Mouse (Mus musculus): ENCODE measurements at regions not wholly inside any gene's neighbourhood (a gene's known extent, or its start where the extent isn't known, plus 50 kb on each side); places are given as distances from the start of the nearest gene placed in this dataset.

DNA sequence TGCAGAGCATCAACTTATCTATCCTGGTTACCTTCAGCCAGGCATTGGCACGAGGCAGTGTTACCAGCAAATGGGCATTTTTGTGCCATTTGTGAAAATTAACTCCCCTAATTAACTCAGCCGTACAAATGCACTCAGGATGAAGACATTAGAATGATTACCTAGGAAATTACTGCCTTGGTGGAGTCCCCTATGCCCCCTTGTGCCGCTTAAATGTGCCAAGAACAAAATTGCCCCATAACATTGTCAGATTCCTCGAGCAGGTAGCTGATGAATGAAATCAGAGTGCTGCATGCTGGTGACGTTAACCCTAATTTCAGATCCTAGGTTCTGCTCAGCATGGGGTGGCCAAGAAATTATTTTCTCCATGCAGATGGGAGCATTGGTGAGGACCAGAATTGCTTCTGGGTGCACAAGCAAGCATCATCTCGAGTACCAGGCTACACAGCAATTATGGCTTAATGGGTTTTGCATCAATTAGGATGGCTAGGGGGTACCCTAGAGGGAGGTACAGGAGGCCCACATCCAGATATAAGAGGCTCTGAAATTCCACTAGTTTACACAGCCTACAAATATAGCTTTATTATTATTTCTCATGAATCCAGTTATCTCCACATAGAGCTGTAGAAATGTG lies 577.0 kb upstream of the Camk1g start:
- Histone ChIP-seq H3K4me3 (no peak overlapping the region), H3K79me2 (replicated peaks; ENCODE audit: control insufficient read depth, insufficient read depth, low read length) (no peaks in the 10 kb centered on the region), H3K36me3 (ENCODE audit: control insufficient read depth, insufficient read depth, low read length) (no peaks in the 10 kb centered on the region), H3K27ac (no peak overlapping the region), H3K9ac (ENCODE audit: low read depth, low read length) (no peak overlapping the region), H3K4me1 (ENCODE audit: control insufficient read depth, insufficient read depth, low read length) (no peaks in the 10 kb centered on the region), H3K27me3 (ENCODE audit: control insufficient read depth, insufficient read depth, low read length) (no peaks in the 10 kb centered on the region)
- no peak for DNase-seq
- WGBS, result 80% methylated on average over 6 of the region's 6 CpGs
- intact Hi-C loops (cut with DNase I), result no loop called here
- TF ChIP-seq POLR2A (IDR thresholded peaks at IDR 0.05; ENCODE audit: insufficient read depth, low read depth, low read length) (no peak), CTCF (IDR thresholded peaks at IDR 0.05) (no peak)

DNA sequence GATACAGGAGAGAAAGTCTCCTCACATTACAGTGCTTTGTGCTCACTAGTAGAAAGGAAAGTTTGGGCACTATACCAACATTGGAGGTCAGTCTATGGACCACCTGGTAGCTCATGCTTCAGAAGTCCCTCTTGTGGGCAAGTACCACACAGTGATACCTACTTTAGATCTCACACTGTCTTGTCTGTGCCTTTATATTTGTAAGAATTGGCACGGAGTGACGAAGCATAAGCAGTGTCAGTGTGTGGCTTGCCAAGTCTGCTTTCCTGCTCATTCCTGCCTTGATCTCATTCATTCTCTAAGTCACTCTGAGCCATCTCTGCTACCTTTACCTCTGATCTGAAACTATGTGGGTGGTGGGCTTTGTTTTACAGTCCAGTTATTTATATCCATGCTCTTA lies 565.9 kb upstream of the Camk1g start:
- intact Hi-C loops (cut with DNase I), result no loop called here
- WGBS, result 72% methylated on average over 2 of the region's 2 CpGs

DNA sequence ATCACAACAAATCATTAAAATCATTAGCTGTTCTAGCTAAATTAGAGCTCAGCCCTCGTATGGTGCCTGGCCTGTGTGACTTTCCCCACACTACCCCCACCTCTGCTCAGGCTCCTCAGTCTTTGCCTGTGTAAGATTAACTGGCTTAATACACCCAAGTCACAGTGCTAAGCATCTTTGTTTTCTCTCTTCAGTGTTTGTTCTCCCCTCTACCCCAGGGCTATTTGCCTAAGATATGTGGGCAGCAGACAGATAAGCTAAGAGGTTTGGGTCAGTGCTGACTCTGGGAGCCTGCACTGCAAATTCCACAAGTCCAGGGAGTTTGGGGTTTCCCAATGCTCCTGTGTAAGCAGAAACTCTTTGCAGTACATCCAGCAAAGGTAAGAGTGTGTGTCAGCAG lies 564.2 kb upstream of the Camk1g start:
- no peak for TF ChIP-seq POLR2A (IDR thresholded peaks at IDR 0.05; ENCODE audit: insufficient read depth, low read depth, low read length)
- TF ChIP-seq EP300 (IDR thresholded peaks at IDR 0.05; ENCODE audit: insufficient read depth, low read depth, low read length), result no peak
- Histone ChIP-seq H3K27ac (no peak overlapping the region), H3K9ac (ENCODE audit: low read depth, low read length) (no peak overlapping the region), H3K4me3 (no peak overlapping the region), H3K79me2 (replicated peaks; ENCODE audit: control insufficient read depth, insufficient read depth, low read length) (no peaks in the 10 kb centered on the region), H3K4me1 (ENCODE audit: control insufficient read depth, insufficient read depth, low read length) (no peaks in the 10 kb centered on the region), H3K36me3 (ENCODE audit: control insufficient read depth, insufficient read depth, low read length) (no peaks in the 10 kb centered on the region), H3K27me3 (ENCODE audit: control insufficient read depth, insufficient read depth, low read length) (no peaks in the 10 kb centered on the region)
- DNase-seq, result no peak
- 70% methylated on average over 1 of the region's 1 CpGs for WGBS
- intact Hi-C loops (cut with DNase I), result no loop called here

More for the DNA sequence above, 565.9 kb upstream of the Camk1g start:
- Histone ChIP-seq H3K27me3 (ENCODE audit: control insufficient read depth, insufficient read depth, low read length) (0 out of 2 replicates have a peak, but pooled peaks cover 1% of the 10 kb centered on the region), H3K36me3 (ENCODE audit: control insufficient read depth, insufficient read depth, low read length) (no peaks in the 10 kb centered on the region), H3K27ac (no peak overlapping the region), H3K4me1 (ENCODE audit: control insufficient read depth, insufficient read depth, low read length) (no peaks in the 10 kb centered on the region), H3K9ac (ENCODE audit: low read depth, low read length) (no peak overlapping the region), H3K79me2 (replicated peaks; ENCODE audit: control insufficient read depth, insufficient read depth, low read length) (no peaks in the 10 kb centered on the region), H3K4me3 (no peak overlapping the region)
- DNase-seq, result no peak
- no peak for TF ChIP-seq EP300 (IDR thresholded peaks at IDR 0.05; ENCODE audit: insufficient read depth, low read depth, low read length)
- TF ChIP-seq CTCF (IDR thresholded peaks at IDR 0.05), result no peak
- no peak for TF ChIP-seq POLR2A (IDR thresholded peaks at IDR 0.05; ENCODE audit: insufficient read depth, low read depth, low read length)

DNA sequence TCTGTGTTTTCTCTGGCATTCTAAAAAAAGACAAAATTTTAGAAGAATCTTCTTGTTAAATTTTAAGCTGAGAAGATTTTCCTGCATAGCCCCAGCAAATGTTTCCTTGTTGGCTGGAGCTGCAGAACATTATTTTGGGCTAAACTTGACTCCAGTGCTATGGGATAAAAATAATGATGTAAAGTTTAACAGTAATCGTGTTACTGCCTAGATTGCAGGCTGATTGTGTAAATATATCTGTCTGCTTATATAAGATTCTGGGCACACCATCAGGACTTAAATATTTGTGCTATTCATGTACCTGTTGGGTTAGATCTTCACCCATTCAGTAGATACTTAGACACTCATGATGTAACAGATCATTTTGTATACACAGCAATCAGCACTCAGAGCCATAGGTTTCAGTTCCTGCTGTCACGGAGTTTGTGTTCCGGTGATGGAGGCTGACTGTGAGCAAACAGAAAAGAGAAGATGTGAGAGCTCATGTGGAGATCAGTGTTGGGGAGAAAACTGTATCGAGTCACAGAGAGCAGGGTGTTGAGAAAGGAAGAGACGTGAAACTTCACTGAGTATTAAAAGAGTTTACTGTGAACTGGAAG lies 561.1 kb upstream of the Camk1g start:
- no peak overlapping the region for H3K4me3 ChIP-seq
- H3K36me3 ChIP-seq (ENCODE audit: control insufficient read depth, insufficient read depth, low read length), result no peaks in the 10 kb centered on the region
- no peak for TF ChIP-seq POLR2A (IDR thresholded peaks at IDR 0.05; ENCODE audit: insufficient read depth, low read depth, low read length)
- no peak for TF ChIP-seq CTCF (IDR thresholded peaks at IDR 0.05)
- TF ChIP-seq EP300 (IDR thresholded peaks at IDR 0.05; ENCODE audit: insufficient read depth, low read depth, low read length), result no peak
- WGBS, result 69% methylated on average over 5 of the region's 5 CpGs
- DNase-seq, result no peak
- no peak overlapping the region for H3K9ac ChIP-seq (ENCODE audit: low read depth, low read length)
- intact Hi-C loops (cut with DNase I), result no loop called here
- no peaks in the 10 kb centered on the region for H3K4me1 ChIP-seq (ENCODE audit: control insufficient read depth, insufficient read depth, low read length)
- no peaks in the 10 kb centered on the region for H3K27me3 ChIP-seq (ENCODE audit: control insufficient read depth, insufficient read depth, low read length)
- H3K27ac ChIP-seq, result no peak overlapping the region
- H3K79me2 ChIP-seq (replicated peaks; ENCODE audit: control insufficient read depth, insufficient read depth, low read length), result no peaks in the 10 kb centered on the region

DNA sequence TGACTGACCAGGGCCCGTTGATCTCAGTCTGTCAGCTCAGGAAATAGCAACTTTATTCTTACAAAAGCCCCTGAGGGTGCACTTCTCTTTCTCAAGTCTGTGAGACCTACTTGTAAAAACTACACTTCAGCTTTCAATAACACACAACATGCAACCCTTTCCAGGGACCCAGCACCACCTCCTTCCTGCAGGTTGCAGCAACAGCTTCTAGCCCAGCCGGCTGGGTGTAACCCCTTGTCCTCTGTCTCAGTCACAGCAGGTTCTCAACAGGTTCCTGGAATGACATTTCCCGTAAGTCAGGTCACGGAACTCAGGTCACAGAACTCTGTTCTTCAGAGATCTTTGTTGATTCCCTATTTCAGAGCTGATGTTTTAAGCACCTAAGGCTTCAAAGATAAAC lies 558.5 kb upstream of the Camk1g start:
- no peak overlapping the region for H3K4me3 ChIP-seq
- no peaks in the 10 kb centered on the region for H3K4me1 ChIP-seq (ENCODE audit: control insufficient read depth, insufficient read depth, low read length)
- H3K9ac ChIP-seq (ENCODE audit: low read depth, low read length), result no peak overlapping the region
- no peak for TF ChIP-seq EP300 (IDR thresholded peaks at IDR 0.05; ENCODE audit: insufficient read depth, low read depth, low read length)
- TF ChIP-seq POLR2A (IDR thresholded peaks at IDR 0.05; ENCODE audit: insufficient read depth, low read depth, low read length), result no peak
- no peak for TF ChIP-seq CTCF (IDR thresholded peaks at IDR 0.05)
- intact Hi-C loops (cut with DNase I), result no loop called here
- H3K79me2 ChIP-seq (replicated peaks; ENCODE audit: control insufficient read depth, insufficient read depth, low read length), result no peaks in the 10 kb centered on the region
- no peak for DNase-seq
- H3K27ac ChIP-seq, result no peak overlapping the region
- no peaks in the 10 kb centered on the region for H3K36me3 ChIP-seq (ENCODE audit: control insufficient read depth, insufficient read depth, low read length)
- WGBS, result 63% methylated on average over 4 of the region's 4 CpGs
- no peaks in the 10 kb centered on the region for H3K27me3 ChIP-seq (ENCODE audit: control insufficient read depth, insufficient read depth, low read length)

DNA sequence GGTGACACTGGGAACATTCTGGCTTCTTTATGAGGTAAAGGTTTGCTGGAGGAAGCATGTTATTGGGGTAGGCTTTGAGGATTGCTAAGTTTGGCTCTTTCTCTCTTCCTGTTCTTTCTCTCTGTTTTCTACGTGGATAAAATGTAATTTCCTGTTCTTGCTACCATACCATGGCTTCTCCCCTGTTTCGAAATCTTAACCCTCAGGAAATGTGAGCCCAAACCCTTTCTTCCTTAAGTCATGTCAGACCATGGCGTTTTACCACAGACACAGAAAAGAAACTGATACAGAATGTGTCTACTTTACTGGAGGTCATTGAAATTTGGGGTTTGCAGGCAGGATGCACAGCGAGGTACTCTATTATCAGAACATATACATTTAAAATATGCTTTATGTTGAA lies 552.7 kb upstream of the Camk1g start:
- H3K79me2 ChIP-seq (replicated peaks; ENCODE audit: control insufficient read depth, insufficient read depth, low read length), result no peaks in the 10 kb centered on the region
- intact Hi-C loops (cut with DNase I), result no loop called here
- TF ChIP-seq POLR2A (IDR thresholded peaks at IDR 0.05; ENCODE audit: insufficient read depth, low read depth, low read length) (no peak), CTCF (IDR thresholded peaks at IDR 0.05) (no peak), EP300 (IDR thresholded peaks at IDR 0.05; ENCODE audit: insufficient read depth, low read depth, low read length) (no peak)
- no peak overlapping the region for H3K4me3 ChIP-seq
- no peak overlapping the region for H3K27ac ChIP-seq
- no peak for DNase-seq
- no peaks in the 10 kb centered on the region for H3K27me3 ChIP-seq (ENCODE audit: control insufficient read depth, insufficient read depth, low read length)
- H3K9ac ChIP-seq (ENCODE audit: low read depth, low read length), result no peak overlapping the region
- WGBS, result 52% methylated on average over 4 of the region's 4 CpGs
- H3K36me3 ChIP-seq (ENCODE audit: control insufficient read depth, insufficient read depth, low read length), result no peaks in the 10 kb centered on the region
- H3K4me1 ChIP-seq (ENCODE audit: control insufficient read depth, insufficient read depth, low read length), result no peaks in the 10 kb centered on the region
